Mouse (Mus musculus): ENCODE results near the gene Ankrd60.

Gene Ankrd60

GRCm38 (mm10) chr2:173577669-173578557, at the start of gene Ankrd60:
Gene Ankrd60 (minus strand): TSS chr2:173578365.
- no peak for DNase-seq (ENCODE audit: low spot score in 2 of 2)

DNA sequence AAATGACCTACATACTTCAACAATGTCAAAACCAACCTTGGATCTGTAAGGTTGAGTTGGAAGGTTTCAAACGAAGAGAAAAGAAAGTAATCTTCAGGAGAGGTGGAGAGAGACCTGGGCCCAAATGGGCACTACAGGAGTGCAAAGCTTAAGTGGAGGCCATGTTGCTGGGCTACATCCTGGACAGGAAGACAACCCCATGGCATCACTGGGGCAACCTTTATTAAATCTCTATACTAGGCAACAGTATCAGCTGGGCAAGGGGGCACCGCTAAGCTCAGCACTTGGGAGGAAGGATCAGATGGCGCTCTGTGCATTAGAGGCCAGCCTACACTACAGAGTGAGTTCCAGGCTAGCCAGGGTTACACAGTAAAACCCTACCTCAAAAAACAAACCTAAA, 47.6 kb upstream of the Ankrd60 start:
- no peak for DNase-seq (ENCODE audit: low spot score in 2 of 2)

DNA sequence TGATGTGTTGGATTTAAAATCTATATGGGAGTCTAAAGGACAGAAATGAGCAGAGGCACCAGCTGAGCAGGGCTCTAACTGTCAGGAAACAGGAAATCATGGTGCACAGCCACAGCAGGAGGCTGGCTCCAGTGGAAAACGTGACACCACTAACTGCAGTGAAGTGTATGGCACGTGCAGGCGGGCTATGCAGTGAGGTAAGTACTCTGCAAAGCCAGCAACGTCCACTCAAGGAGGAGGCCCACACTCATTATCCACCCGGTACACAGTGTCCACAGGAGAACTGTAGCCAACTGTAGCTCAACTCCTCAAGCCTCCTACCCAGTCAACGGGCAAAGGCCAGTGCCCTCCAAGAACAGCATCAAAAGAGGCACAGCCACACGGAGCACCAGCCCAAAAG, 46.5 kb upstream of the Ankrd60 start:
- no peak for DNase-seq (ENCODE audit: low spot score in 2 of 2)

GRCm38 (mm10) chr2:173622173-173622601, 44.0 kb upstream of the Ankrd60 start:
- no peak for DNase-seq (ENCODE audit: low spot score in 2 of 2)

- no peak for DNase-seq (ENCODE audit: low spot score in 2 of 2)
Observed at GRCm38 (mm10) chr2:173620645-173621044, 42.5 kb upstream of the Ankrd60 start.

GRCm38 (mm10) chr2:173619132-173619531, 41.0 kb upstream of the Ankrd60 start:
- no peak for DNase-seq (ENCODE audit: low spot score in 2 of 2)

- DNase-seq (ENCODE audit: low spot score in 2 of 2) = no peak
Observed at GRCm38 (mm10) chr2:173616156-173616555, 38.0 kb upstream of the Ankrd60 start.

DNA sequence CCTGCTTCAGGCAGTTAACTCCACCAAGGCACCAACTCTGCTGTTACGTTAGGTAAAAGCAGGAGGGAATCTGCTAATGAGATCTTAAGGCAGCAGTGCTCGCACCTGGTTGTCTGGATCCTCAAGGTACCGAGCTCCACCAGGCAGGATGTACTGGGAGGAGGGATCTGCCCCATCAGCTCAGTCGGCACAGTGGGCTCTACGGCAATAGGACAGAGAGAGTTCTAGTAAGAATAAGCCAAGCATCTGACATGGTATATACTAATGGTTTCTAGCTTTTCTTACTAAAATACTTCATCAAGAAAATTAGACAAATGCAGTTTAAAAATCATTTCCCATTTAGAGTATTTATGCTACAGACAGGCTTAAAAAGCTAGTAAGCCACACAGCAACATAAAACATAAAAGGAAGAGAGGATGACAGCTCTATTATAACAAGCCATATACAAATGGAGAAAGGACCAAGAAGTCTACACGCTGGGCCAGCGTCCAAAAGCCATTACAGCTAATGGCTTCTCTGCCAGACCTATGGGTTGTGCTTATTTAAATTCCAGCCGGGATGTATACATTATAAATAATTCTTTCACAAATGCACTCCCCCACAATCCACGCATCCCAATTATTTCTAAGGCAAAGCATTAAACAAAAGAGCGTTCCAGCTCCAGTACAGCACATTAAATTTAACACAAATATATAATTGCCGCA, 37.4 kb upstream of the Ankrd60 start:
- no peak for DNase-seq (ENCODE audit: low spot score in 2 of 2)

DNA sequence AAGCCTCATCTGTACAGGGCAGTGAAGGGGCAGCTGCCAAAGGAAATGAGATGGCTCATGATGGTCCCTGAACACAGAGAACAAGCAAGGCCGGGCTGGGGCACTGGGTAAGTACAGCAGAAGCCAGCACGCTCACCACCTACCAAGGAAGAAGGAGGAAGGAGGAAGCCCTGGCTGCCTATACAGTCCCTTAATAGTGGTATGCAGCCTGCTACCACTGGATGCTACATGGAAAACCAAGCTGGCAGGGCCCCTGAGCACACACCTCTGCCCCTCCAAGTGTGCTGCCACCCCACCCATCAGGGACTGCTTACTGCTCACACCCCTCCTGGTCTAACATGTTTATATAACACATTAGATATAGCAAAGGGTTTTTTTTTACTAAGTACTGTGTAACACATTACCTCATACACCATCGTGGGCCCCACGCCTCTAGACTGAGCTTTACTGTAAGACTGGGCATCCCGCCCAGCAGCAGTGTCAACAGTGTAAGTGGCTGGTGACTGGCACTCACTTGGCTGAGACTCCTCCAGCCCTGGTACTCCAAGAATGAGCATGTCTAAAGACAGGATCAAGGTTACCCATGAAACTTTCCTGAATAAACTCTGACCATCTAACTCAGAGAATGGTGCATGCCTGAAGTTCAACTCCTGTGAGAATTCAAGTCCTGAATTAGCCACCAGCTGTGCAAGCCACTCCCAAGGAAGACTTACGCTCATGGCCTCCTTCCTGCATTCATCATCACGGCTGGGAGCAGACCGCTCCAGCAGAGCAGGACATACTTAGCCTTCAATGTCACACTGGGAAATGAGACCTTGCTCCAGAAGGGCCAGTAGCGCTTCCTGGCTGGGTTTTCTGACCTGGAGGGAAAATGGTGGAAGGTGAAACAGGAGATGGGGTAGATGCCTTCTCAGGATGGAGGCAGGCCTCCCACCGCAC, 30.1 kb upstream of the Ankrd60 start:
- no peak for DNase-seq (ENCODE audit: low spot score in 2 of 2)

GRCm38 (mm10) chr2:173606415-173606804, 28.2 kb upstream of the Ankrd60 start:
- DNase-seq (ENCODE audit: low spot score in 2 of 2) = no peak

DNA sequence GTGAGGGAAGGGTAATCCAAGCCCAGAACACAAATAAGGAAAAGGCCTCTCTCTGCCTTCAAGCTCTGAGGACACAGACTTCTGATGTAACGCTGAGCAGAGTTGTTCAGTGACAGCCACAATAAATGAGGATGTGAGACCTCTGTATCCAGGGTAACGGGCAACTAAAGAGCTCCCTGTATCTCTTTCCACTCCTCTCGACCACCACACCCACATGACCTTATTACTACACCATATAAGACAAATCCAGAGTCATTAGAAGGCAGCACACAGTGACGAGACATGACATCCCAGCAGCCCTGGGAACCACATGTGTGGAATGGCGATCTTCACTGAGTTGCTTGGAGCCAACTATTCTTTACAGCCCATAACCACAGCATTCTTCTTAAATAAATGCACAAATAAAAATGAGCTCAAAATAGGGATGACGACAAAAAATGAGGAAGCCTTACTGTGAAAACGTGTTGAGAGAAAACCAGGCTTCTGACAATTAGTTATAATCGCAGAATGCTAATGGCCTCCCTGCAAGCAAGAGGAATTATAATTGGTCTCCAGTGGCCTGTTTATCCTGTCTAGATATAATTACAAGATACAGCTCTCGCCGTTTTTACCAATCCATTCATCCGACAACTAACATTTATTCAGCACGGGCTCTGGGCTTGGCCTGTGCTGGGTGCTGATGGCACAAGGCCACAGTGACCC, 27.7 kb upstream of the Ankrd60 start:
- DNase-seq (ENCODE audit: low spot score in 2 of 2) = no peak

DNA sequence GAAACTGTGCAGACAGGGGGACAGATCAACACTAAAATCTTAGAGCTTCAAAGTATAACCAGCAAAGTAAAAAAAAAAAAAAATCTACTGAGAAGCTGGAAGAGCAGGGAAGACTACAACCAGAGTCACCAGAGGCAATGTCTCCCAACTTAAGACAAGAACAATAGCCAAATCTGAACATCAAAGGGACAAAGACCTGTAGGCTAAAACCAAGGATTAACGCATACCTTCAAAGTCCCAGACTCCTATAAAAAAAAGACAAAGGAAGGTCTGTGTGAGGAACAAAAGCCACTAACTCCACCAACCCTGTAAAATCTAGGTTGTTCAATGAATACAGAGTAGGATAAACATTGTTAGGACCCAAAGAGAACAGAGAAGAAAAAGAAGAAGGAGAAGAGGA, 23.7 kb upstream of the Ankrd60 start:
- no peak for DNase-seq (ENCODE audit: low spot score in 2 of 2)

- DNase-seq (ENCODE audit: low spot score in 2 of 2) = no peak
Observed at GRCm38 (mm10) chr2:173595374-173595781, 17.2 kb upstream of the Ankrd60 start.

DNA sequence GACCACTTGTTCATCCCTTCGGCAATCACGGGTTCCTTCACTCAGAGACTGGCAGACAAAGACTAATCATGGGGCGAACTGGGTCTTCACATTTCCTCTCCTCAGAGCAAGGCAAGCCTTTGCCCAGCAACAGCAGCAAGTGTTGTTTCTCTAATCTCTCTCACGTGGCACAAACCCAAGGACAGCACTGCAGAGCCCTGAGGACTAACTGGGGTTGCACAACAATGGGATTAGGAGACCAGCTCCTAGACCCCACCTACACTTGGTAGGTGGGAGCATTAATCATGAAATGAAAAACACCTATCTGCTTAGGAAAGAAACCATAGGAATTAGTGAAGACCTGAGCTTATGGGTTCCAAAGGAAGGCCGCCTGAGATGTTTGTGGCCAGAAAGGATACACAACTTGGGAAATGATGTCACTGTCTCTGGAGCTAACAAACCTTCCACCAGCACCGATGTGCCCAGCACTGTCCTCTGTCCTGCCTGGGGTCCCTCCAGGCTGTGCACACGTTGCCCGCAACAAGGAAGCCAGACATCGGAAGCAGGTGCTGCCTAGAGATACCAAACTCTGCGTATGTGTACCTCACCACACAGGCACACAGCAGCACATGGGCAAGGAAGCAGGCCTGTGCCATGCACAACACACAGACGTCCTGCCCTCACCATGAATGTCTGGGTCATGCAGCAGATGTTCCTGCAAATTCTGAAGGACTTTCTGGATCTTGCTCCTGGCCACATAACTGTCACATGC, 16.3 kb upstream of the Ankrd60 start:
- DNase-seq (ENCODE audit: low spot score in 2 of 2) = no peak

- no peak for DNase-seq (ENCODE audit: low spot score in 2 of 2)
Observed at GRCm38 (mm10) chr2:173593841-173594240, 15.7 kb upstream of the Ankrd60 start.

- no peak for DNase-seq (ENCODE audit: low spot score in 2 of 2)
Observed at GRCm38 (mm10) chr2:173592781-173593180, 14.6 kb upstream of the Ankrd60 start.

DNA sequence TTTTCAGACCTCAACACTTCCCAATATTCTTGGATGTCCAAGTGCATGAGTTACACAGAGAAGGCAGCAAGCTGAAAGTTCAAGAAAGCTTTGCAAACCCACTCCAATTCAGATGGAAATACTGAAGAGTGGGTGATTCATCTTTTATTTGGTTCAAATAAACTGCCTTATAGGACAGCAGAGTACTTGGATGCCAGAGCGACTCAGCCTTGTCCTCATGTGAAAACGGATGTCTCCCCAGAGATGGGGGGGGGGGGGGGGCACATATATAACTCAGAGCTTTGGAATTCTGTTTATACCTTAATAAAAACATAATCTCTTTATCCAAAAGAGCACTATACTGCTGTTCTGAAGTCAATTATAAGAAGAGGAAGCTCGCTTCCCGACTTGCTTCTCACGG, 9.2 kb upstream of the Ankrd60 start:
- DNase-seq (ENCODE audit: low spot score in 2 of 2) = no peak

DNA sequence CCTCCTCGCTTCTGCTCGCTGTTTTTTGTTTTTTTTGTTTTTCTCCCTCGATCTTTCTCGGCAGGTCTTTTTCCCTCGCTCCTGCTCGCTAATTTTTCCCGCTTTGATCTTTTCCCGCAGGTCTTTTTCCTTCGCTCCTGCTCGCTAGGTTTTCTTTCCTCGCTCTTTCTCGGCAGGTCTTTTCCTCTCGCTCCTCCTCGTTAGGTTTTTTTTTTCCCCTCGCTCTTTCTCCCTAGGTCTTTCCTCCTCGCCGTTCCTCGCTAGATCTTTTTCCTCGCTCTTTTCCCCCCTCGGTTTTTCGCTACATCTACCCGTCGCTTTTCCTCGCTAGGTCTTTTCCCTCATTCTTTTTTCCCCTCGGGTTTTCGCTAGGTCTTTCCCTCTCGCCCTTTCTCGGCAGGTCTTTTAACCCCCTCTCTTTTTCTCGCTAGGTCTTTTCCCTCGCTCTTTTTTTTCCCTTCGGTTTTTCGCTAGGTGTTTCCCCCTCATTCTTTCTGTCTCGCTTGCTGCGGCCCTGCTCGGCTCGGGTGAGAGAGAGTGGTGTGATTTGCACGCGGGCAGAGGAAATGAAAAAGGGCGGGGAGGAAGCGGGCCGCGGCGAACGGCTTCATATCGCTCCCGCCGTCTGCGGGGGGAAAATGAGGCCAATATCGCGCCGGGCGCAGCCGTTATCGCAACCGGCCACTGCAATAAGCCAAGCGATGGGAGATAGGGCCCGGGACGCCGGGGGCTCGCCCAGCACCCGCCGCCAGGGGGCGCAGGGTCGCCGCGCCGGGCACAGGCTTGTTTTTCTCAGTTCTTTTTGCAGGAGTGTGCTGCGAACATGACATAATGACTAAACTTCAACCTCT, 8.2 kb upstream of the Ankrd60 start:
- DNase-seq (ENCODE audit: low spot score in 2 of 2) = peak in 1 of 2 experiments; percentile 46

DNA sequence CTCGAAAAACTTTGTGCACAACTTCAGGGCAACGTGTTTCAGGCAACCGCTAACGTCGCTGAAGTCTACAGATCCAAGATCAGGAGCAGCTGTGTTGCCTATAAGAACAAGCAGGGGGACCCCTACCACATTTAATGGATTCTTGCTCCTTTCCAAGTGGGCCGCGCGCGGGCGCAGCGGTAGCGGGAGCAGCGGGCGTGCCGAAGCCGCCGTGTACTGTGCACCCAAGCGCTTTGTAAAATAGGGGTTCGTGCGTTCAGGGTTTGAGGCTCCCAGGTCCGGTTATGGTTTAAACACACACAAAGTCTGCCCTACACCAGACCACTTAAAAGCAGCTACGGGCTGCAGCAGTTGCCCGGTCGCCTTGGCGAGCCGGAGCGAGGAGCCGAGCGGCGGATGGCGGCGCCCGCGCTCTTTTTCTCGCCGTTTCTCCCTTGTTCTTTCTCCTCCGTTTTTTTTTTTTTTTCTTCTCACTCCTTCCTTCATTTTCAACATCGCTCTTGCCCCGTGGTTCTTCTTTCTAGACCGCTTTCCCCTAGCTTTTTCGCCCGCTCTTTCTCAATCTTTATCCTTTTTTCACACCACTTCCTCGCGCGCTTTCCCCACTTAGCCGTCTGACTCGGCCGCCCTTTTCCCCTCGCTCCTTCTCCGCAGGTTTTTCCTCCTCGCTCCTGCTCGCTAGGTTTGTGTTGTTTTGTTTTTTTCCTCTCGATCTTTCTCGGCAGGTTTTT, 7.4 kb upstream of the Ankrd60 start:
- no peak for DNase-seq (ENCODE audit: low spot score in 2 of 2)

All from left cerebral cortex, adult 9 months (tissue).